Mouse (Mus musculus) embryonic facial prominence, embryonic 15.5 days (tissue): ENCODE data around the gene Taar8b. TPM values are rescaled to one million over a fixed set of nuclear protein-coding genes. Genes with fewer than 3 reads are reported as not detected.
"Not testable (repeated sequence)": the region's sequence is repeated elsewhere in the genome, so short reads cannot be mapped to it uniquely, and the experiment has no call there.

Experiments used
- ATAC-seq: fragments of 200-750 bp; cut with Nextera tagmentation; 2 replicates; pipeline ENCODE4 v1.8.0; 2017; ENCODE audit warnings: low read depth, moderate TSS enrichment; ENCODE audit not compliant: insufficient number of reproducible peaks, low FRiP score, low TSS enrichment
- H3K27ac ChIP-seq: fragments of 300-500 bp; sonication (generic); replicated peaks from 2 replicates; pipeline ENCODE4 v1.5.1; 2015; ENCODE audit warnings: mild to moderate bottlenecking, inconsistent platforms
- H3K27me3 ChIP-seq: fragments of 300-500 bp; sonication (generic); 2 replicates; pipeline ENCODE4 v1.6.1; 2015; ENCODE audit warnings: inconsistent platforms
- H3K36me3 ChIP-seq: fragments of 300-500 bp; sonication (generic); 2 replicates; pipeline ENCODE4 v1.6.1; 2015; ENCODE audit warnings: mild to moderate bottlenecking, inconsistent platforms
- H3K4me1 ChIP-seq: fragments of 300-500 bp; sonication (generic); 2 replicates; pipeline ENCODE4 v1.6.1; 2015; ENCODE audit warnings: inconsistent platforms
- H3K4me2 ChIP-seq: fragments of 300-500 bp; sonication (generic); replicated peaks from 2 replicates; pipeline ENCODE4 v1.6.1; 2015; ENCODE audit warnings: mild to moderate bottlenecking, inconsistent platforms
- H3K4me3 ChIP-seq: fragments of 300-500 bp; sonication (generic); replicated peaks from 2 replicates; pipeline ENCODE4 v1.5.1; 2015; ENCODE audit warnings: mild to moderate bottlenecking, inconsistent platforms
- H3K9ac ChIP-seq: fragments of 300-500 bp; sonication (generic); 2 replicates; pipeline ENCODE4 v1.6.1; 2015; ENCODE audit warnings: inconsistent platforms
- H3K9me3 ChIP-seq: fragments of 300-500 bp; sonication (generic); replicated peaks from 2 replicates; pipeline ENCODE4 v1.6.1; 2016; ENCODE audit warnings: inconsistent platforms
- WGBS: fragments of 180-500 bp; shearing (Covaris S2); methylation state at CpG from one replicate; pipeline ENCODE4 v1.1.7; 2015; 5-methylcytosine and 5-hydroxymethylcytosine counted together
- polyA plus RNA-seq: library from polyadenylated mRNA; unstranded; fragments of >200 nt; fragmentation: Nextera tagmentation; extraction: Ambion mirVana; gene quantifications from 2 replicates; pipeline ENCODE4 v1.2.1, GENCODE M21; 2015

The Taar8b gene
- polyA plus RNA-seq: not detected in 2 replicates

DNA sequence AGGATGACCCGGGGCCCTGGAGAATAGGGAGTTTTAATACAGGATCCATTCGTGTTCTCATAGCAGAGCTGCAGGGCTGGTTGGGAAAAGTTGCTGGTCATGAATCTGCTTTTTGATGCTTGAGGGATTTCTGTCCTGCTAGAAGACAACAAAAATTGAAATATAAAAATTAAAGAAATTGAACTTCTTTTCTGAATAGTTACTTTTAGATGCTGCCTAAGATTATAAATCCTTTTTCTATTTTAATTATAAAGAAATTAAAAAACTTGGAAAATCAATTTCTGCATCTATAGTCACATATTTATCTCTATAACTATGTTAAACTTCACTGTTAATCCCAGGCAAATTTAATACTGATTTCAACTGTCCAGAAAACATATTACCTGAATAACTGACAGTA, at the start of gene Taar8b:
Gene Taar8b, minus strand, starts transcription at position 101 of the 400 bp plus-strand sequence.
- Histone ChIP-seq H3K27ac (no peak within 1 kb of the TSS), H3K4me2 (no peak within 1 kb of the TSS), H3K27me3 (no peaks in the 10 kb centered on the region), H3K4me3 (no peak within 1 kb of the TSS), H3K4me1 (no peaks in the 10 kb centered on the region), H3K36me3 (no peaks in the 10 kb centered on the region), H3K9me3 (no peaks in the 10 kb centered on the region), H3K9ac (no peak within 1 kb of the TSS)
- 56% methylated on average over 2 of the region's 2 CpGs for WGBS
- no peak for ATAC-seq

DNA sequence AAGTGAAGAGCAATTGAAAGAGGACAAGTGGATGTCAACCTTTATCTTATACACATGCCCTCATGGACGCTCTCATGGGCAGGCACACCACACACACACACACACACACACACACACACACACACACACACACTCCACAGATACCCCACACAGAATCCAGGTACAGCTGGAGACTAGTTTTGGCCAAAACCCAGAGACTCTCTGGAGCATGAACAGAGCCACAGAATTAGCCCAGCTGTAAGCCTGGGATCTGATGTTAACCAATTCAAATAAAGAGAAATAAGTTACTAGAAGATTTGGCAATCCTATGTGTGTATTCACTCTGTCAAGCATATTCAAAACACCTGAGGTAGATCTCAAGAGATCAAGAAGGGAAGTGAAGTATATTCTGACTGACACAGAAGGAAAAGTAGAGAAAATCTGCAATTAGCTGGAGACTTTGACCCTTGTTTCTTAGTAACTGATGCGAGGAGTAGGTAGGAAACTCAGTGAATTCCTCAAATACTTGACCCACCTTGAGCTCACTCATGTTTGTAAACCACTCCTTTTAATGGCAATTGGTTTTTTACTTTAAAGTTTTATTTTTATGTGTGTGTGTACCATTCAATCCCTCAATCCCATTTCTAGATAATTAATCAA, 46.6 kb upstream of the Taar8b start:
- no peaks in the 10 kb centered on the region for H3K36me3 ChIP-seq
- no peaks in the 10 kb centered on the region for H3K9me3 ChIP-seq
- H3K4me3 ChIP-seq: no peak overlapping the region
- no peaks in the 10 kb centered on the region for H3K27me3 ChIP-seq
- no peak overlapping the region for H3K4me2 ChIP-seq
- H3K9ac ChIP-seq: no peak overlapping the region
- ATAC-seq: no peak
- no peaks in the 10 kb centered on the region for H3K4me1 ChIP-seq
- H3K27ac ChIP-seq: no peak overlapping the region
- 60% methylated on average over 2 of the region's 2 CpGs for WGBS

DNA sequence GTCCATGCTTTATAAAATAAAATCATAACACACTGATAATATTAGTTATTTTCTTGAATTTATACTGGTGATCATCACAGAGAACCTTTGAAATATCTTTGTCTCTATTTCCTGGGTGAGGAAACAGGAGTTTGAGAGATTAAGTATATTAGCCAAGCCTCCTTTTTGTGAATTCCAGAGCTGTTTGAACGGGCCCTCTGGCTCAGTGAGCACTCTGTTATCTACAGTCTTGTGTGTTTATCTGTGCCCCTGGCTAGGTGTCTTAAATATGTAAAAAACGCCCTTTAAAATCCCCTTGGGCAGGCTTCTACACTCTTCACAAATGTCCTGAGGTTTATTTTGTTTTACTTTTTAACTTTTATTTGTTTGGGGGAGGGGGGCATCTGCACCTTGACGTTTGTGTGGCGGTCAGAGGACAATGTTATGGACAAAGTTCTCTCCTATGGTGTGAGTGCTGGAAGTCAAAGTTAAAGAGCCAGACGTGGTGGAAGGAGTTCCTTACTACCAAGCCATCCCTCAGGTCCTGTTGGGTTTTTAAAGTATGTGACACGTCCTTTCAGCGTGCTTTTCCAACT, 42.1 kb upstream of the Taar8b start:
- no peak overlapping the region for H3K27ac ChIP-seq
- 50% methylated on average over 7 of the region's 7 CpGs for WGBS
- no peak overlapping the region for H3K4me2 ChIP-seq
- no peak overlapping the region for H3K4me3 ChIP-seq
- no peak for ATAC-seq
- H3K4me1 ChIP-seq: no peaks in the 10 kb centered on the region
- H3K27me3 ChIP-seq: no peaks in the 10 kb centered on the region
- H3K36me3 ChIP-seq: no peaks in the 10 kb centered on the region
- no peaks in the 10 kb centered on the region for H3K9me3 ChIP-seq
- no peak overlapping the region for H3K9ac ChIP-seq

DNA sequence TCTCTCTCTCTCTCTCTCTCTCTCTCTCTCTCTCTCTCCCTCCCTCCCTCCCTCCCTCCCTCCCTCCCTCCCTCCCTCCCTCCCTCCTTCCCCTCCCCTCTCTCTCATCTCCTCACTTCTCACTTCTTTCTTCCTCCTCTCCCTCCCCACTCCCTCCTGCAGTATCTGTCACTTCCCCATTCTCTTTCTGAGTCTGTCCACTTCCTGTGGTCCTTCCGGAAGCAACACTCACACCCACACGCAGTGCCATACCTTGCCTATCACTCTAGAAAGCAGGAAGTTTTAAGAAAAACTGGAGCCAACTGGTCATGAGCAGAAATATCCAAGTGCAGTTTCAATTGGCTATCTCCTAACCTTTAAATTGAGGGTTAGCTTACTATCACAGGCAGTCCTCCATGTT, 41.0 kb upstream of the Taar8b start:
- H3K27me3 ChIP-seq: no peaks in the 10 kb centered on the region
- no peaks in the 10 kb centered on the region for H3K4me1 ChIP-seq
- no peak for ATAC-seq
- H3K4me2 ChIP-seq: no peak overlapping the region
- H3K36me3 ChIP-seq: no peaks in the 10 kb centered on the region
- H3K9me3 ChIP-seq: no peaks in the 10 kb centered on the region
- no peak overlapping the region for H3K27ac ChIP-seq
- WGBS: 18% methylated on average over 2 of the region's 2 CpGs
- H3K4me3 ChIP-seq: no peak overlapping the region
- H3K9ac ChIP-seq: no peak overlapping the region

DNA sequence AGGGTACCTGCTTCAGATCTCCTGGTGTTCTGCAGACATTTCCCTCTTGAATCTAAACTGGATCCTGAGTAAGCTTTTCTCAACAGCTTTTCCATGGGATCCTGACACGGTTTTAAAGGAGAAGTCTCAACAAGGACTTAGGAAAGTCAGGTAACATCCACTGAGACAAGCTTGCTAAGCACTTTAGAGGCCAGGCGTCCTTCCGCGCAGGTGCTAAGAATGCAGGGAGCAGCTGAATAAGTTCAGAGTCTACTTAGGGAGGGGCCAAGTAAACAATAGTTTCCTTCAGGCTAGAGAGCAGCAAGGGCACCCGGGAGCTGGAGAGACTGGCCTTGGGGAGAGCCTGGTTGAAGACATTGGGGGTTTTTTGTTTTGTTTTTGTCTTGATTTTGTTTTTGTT, 40.2 kb upstream of the Taar8b start:
- Histone ChIP-seq H3K9ac (no peak overlapping the region), H3K27me3 (no peaks in the 10 kb centered on the region), H3K4me1 (no peaks in the 10 kb centered on the region), H3K9me3 (no peaks in the 10 kb centered on the region), H3K36me3 (no peaks in the 10 kb centered on the region), H3K4me2 (0 out of 2 replicates have a peak overlapping the region, but pooled peaks have one; percentile 39), H3K27ac (no peak overlapping the region), H3K4me3 (no peak overlapping the region)
- no peak for ATAC-seq
- WGBS: 13% methylated on average over 5 of the region's 5 CpGs

DNA sequence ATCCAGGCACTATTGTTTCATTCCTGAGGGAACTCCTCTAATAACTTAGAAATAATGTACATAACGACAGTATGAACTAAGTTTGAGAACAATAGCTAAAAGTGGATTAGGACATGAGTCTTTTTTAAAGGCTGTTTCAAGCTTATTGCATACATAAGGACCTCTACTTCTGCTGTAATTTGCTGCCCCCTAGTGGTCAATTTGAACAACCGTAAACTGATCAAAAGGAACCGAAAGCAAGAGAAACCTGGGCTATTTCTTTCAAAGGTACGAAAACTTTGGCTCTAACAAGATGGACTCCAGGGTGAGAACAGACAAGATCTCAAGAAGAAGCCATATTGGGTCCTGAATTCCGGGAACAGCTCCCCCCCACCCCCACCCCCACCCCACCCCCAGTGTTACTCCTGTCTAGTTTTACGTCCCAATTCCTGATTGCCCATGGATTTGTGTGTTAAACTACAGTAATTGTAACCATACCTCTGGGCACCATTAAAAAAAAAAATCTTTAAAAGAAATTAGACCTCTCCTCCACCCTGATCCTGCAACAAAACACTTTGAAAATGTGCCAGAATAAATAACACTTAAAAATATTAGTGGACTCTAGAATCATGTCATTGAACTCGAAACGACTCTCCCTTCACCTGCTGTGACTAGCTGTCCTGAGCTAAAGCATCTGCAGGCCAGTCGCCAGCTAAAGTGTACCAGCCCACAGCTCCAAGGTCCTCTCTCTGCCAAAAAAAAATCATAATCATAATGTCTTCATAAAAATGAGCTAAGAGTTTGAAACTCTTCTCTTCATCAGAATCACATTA, 39.6 kb upstream of the Taar8b start:
- H3K4me3 ChIP-seq: peak overlapping the region; percentile 29
- H3K27me3 ChIP-seq: no peaks in the 10 kb centered on the region
- no peak overlapping the region for H3K9ac ChIP-seq
- no peaks in the 10 kb centered on the region for H3K36me3 ChIP-seq
- peak overlapping the region; percentile 39 for H3K4me2 ChIP-seq
- peak; percentile 77; the same call in 1 of the 2 replicates for ATAC-seq
- WGBS: 16% methylated on average over 9 of the region's 9 CpGs
- no peaks in the 10 kb centered on the region for H3K9me3 ChIP-seq
- no peaks in the 10 kb centered on the region for H3K4me1 ChIP-seq
- H3K27ac ChIP-seq: no peak overlapping the region

DNA sequence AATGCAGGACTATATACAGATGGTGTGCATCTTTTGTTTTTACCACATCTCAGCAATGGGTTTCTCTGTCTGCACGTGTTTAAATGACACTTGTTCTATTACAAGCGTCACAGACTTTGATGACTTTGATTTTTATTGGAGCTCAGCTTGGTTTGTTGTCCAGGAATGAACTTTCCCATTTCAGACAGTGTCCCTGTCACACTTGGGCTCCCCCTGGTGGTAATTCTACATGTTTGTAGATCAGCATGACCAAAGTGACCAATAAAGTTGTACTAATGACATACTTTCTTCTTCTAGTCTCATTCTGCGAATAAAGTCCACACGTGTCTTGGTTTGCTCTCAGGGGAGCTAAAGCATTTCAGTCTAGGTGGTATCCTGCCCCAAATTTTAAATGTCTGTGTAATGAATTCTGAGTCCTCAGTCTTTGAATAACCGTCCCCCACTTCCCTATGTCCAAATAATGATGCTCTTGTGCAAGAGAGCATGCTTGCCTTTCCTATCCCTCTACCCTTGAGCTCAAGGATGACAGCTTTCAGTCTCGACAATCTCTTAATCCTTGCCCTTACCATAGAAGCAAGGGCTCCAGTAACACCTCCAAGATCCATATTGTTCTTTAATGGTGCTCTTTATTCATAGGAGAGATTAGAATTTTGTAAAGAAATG, 19.2 kb upstream of the Taar8b start:
- no peak overlapping the region for H3K9ac ChIP-seq

DNA sequence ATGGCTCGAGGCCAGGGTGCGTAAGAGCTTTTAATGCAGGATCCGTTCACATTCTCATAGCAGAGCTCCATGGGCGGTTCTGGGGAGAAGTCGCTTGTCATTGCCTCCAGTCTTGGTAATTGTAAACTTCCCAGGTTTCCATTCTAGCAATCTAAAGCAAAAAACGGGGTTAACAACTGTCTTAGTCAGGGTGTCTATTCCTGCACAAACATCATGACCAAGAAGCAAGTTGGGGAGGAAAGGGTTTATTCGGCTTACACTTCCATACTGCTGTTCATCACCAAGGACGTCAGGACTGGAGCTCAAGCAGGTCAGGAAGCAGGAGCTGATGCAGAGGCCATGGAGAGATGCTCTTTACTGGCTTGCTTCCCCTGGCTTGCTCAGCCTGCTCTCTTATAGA, 17.3 kb upstream of the Taar8b start, which contains the start of gene Taar9:
Gene Taar9, minus strand, starts transcription at position 101 of the 400 bp plus-strand sequence.
- H3K9ac ChIP-seq, ATAC-seq, H3K4me2 ChIP-seq, H3K4me3 ChIP-seq, H3K9me3 ChIP-seq, H3K27ac ChIP-seq, H3K27me3 ChIP-seq, H3K36me3 ChIP-seq, H3K4me1 ChIP-seq: not testable (repeated sequence)
- 84% methylated on average over 8 of the region's 8 CpGs for WGBS

More for the DNA sequence above, 19.2 kb upstream of the Taar8b start:
- no peak overlapping the region for H3K27ac ChIP-seq
- no peak for ATAC-seq
- no peaks in the 10 kb centered on the region for H3K27me3 ChIP-seq
- no peak overlapping the region for H3K4me3 ChIP-seq
- 45% methylated on average over 6 of the region's 6 CpGs for WGBS
- H3K36me3 ChIP-seq: no peaks in the 10 kb centered on the region
- H3K4me2 ChIP-seq: no peak overlapping the region
- no peaks in the 10 kb centered on the region for H3K4me1 ChIP-seq
- H3K9me3 ChIP-seq: no peaks in the 10 kb centered on the region

DNA sequence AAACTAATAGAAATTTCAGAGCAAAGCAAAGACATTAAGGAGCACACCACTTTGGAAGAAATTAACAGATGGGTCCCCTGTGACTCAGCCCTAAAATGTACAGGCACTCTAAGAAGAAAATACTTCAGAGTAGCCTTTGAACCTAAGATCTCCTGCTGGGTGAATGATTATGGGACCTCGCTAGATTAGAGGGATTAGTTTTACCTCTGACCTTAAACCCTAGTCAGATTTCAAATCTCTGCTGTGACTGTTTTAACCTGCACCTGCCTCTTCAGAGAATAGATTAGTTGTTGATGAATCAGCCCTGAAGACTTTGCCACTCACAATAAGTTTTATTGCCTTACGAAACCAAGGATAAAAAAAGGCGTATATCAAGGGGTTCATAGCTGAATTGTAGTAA, 16.1 kb upstream of the Taar8b start:
- no peak for ATAC-seq
- H3K4me2 ChIP-seq: no peak overlapping the region
- no peaks in the 10 kb centered on the region for H3K36me3 ChIP-seq
- no peaks in the 10 kb centered on the region for H3K9me3 ChIP-seq
- H3K9ac ChIP-seq: no peak overlapping the region
- H3K27ac ChIP-seq: no peak overlapping the region
- no peaks in the 10 kb centered on the region for H3K27me3 ChIP-seq
- WGBS: 60% methylated on average over 3 of the region's 3 CpGs
- H3K4me3 ChIP-seq: no peak overlapping the region
- no peaks in the 10 kb centered on the region for H3K4me1 ChIP-seq

DNA sequence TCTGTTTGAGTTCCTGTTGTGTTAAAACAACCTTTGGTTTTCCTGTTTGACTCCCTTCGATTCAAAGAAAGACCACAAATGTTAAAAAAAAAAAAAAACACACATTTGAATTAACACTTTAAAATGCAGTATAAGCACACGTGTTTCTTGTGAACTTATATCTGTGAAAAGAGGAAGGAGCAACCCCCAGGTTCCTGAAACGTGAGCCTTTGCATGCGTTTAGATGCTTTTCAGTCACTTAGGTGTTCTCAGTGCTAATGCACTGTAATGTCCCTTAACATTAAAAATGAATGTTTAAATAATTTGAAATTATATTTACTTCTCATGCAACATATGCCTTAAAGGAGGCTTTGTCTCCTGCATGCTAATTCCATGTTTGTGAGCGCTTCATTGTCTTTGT, 15.7 kb upstream of the Taar8b start:
- H3K4me3 ChIP-seq: no peak overlapping the region
- no peak for ATAC-seq
- no peaks in the 10 kb centered on the region for H3K9me3 ChIP-seq
- WGBS: 56% methylated on average over 5 of the region's 5 CpGs
- no peaks in the 10 kb centered on the region for H3K36me3 ChIP-seq
- no peak overlapping the region for H3K4me2 ChIP-seq
- H3K27me3 ChIP-seq: no peaks in the 10 kb centered on the region
- H3K27ac ChIP-seq: no peak overlapping the region
- no peaks in the 10 kb centered on the region for H3K4me1 ChIP-seq
- no peak overlapping the region for H3K9ac ChIP-seq

DNA sequence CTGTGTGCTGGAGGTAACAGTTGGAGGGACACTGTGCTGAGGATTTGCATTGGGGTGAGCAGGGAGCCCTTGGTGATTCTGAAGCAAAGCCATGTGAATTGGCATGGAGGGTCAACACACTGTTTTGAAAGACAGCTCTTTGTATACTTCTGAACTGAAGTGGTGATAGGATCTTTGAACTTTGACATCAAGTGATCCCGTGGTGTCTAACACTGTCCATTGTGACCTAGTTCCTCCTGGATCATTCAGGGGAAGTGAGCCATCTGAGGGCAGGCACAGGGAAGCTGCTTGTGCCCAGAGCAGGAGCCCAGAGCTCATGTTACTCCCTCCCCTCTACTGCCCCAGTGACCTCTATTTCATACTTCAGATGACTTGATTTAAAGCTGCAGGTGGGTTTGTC, 11.2 kb upstream of the Taar8b start:
- 17% methylated on average over 1 of the region's 1 CpGs for WGBS
- not testable (repeated sequence) for ATAC-seq, H3K4me2 ChIP-seq, H3K4me3 ChIP-seq, H3K27me3 ChIP-seq, H3K27ac ChIP-seq, H3K9me3 ChIP-seq, H3K9ac ChIP-seq, H3K36me3 ChIP-seq, H3K4me1 ChIP-seq
